Mouse (Mus musculus) kidney, postnatal 0 days (tissue): ENCODE results near the gene Bag1. TPM values are rescaled to one million over a fixed set of nuclear protein-coding genes. Genes with fewer than 3 reads are reported as not detected.
"Not testable (repeated sequence)": the region's sequence is repeated elsewhere in the genome, so short reads cannot be mapped to it uniquely, and the experiment has no call there.

Source experiments
- ATAC-seq: fragments of 200-750 bp; cut with Nextera tagmentation; replicated peaks from 2 replicates; pipeline ENCODE4 v1.8.0; 2017; ENCODE audit warnings: low read depth, moderate number of reproducible peaks, moderate TSS enrichment, moderate library complexity; ENCODE audit not compliant: low FRiP score
- DNase-seq: peaks from one replicate; pipeline ENCODE4 v3.0.0-alpha.2; 2016; ENCODE audit warnings: low spot score
- H3K27ac ChIP-seq: fragments of 300-500 bp; sonication (generic); 2 replicates; pipeline ENCODE4 v1.5.1; 2014; ENCODE audit warnings: mild to moderate bottlenecking
- H3K27me3 ChIP-seq: fragments of 300-500 bp; sonication (generic); 2 replicates; pipeline ENCODE4 v1.6.1; 2014; ENCODE audit warnings: low read length, mixed read lengths; ENCODE audit not compliant: insufficient read depth
- H3K36me3 ChIP-seq: fragments of 300-500 bp; sonication (generic); 2 replicates; pipeline ENCODE4 v1.6.1; 2014; ENCODE audit warnings: low read length, mixed read lengths; ENCODE audit not compliant: insufficient read depth
- H3K4me1 ChIP-seq: fragments of 300-500 bp; sonication (generic); replicated peaks from 2 replicates; pipeline ENCODE4 v1.6.1; 2014; ENCODE audit warnings: antibody characterized with exemption, low read length, mixed read lengths; ENCODE audit not compliant: insufficient read depth
- H3K4me2 ChIP-seq: fragments of 300-500 bp; sonication (generic); 2 replicates; pipeline ENCODE4 v1.6.1; 2014; ENCODE audit warnings: mild to moderate bottlenecking, low read length, moderate library complexity, mixed read lengths
- H3K4me3 ChIP-seq: fragments of 300-500 bp; sonication (generic); replicated peaks from 2 replicates; pipeline ENCODE4 v1.5.1; 2014; ENCODE audit warnings: low read depth, low read length
- H3K9ac ChIP-seq: fragments of 300-500 bp; sonication (generic); 2 replicates; pipeline ENCODE4 v1.6.1; 2014; ENCODE audit warnings: low read depth, low read length
- H3K9me3 ChIP-seq: fragments of 300-500 bp; sonication (generic); replicated peaks from 2 replicates; pipeline ENCODE4 v1.6.1; 2016; ENCODE audit warnings: low read length, inconsistent platforms, mixed read lengths
- CTCF ChIP-seq: IDR thresholded peaks from 2 replicates; pipeline ENCODE4 v1.5.1; 2016; ENCODE audit warnings: antibody characterized with exemption, low read depth, mild to moderate bottlenecking, moderate library complexity
- WGBS: fragments of 180-500 bp; shearing (Covaris S2); extraction: QIAGEN DNeasy Blood & Tissue Kit; methylation state at CpG from one replicate; pipeline ENCODE4 v1.1.7; 2014; 5-methylcytosine and 5-hydroxymethylcytosine counted together
- polyA plus RNA-seq: library from polyadenylated mRNA; unstranded; fragments of >200 nt; fragmentation: Nextera tagmentation; extraction: Ambion mirVana; gene quantifications from 2 replicates; pipeline ENCODE4 v1.2.1, GENCODE M21; 2015

Bag1 gene
- polyA plus RNA-seq, 1 experiment from 2014 or later: 295 TPM

DNA sequence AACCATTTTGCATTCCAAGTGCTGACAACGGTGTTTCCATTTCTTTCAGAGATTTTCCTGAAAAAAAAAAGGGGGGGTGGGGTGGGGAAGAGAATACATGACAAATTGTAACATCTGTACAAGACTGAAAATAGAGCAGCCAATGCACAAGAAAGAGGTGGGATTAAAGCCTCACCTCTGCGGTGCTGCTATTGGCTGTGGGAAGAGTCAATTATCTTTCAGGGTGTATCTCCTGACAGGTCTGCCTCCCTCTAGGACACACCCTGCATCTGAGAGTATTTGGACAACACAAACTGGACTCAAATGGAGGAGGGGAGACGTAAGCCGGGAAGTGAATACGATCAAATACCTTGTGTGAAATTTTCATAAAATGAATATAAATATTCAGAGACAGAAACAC, 4.4 kb downstream of the Bag1 start:
- Histone ChIP-seq H3K4me2 (no peak overlapping the region), H3K9me3 (no peaks in the 10 kb centered on the region), H3K27ac (no peak overlapping the region), H3K4me1 (peaks cover 6% of the 10 kb centered on the region; the same call in 1 of the 2 replicates), H3K36me3 (peaks cover 56% of the 10 kb centered on the region), H3K27me3 (no peaks in the 10 kb centered on the region), H3K4me3 (no peak overlapping the region), H3K9ac (no peak overlapping the region)
- no peak for TF ChIP-seq CTCF
- WGBS: 96% methylated on average over 5 of the region's 5 CpGs
- no peak for DNase-seq
- no peak for ATAC-seq

DNA sequence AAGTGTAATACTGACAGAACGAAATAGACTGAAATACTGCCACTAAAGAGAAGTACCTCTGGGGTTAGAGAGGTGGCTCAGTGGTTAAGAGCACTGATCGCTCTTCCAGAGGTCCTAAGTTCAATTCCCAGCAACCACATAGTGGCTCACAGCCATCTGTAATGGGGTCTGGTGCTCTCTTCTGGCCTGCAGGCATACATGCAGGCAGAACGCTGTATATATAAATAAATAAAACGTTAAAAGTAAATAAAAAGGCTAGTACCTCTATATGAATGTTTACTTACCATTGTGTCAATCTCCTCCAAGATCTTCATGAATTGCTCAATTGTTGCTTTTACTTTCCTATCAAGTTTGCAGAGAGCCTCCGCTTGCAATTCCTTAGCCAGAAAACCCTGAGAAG, 9.3 kb downstream of the Bag1 start:
- H3K27ac ChIP-seq: no peak overlapping the region

DNA sequence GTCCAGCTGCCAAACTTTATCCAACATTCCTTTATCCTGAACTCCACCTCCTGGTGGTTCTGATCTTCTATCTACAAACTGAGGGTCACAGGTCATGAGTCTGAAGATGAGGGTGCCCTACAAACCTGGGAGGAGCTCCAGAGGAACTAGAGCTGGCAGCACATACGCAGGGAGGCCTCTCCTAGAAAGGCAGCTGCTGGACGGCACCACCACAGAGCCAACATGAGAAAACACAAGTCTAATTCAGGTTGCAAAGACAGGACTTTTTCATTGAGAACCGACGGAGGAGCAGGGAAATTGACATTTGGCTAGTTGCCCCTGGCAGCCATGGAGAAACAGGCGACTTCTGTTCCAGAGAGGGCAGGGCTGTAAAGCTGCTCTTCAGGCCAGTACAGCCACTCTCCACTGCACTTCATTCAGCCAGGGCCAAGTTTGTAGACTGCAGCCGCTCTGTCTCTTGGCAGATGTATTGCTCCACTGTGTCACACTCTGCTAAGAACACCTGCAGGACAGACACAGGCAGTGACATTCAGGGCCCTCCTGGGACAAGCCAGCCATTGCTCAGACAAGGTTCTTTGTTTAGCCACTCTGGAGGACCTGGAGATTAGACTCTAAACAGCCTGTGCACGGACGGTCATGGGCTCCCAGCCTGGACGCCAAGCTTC, 11.8 kb downstream of the Bag1 start:
- WGBS: 77% methylated on average over 9 of the region's 9 CpGs
- no peaks in the 10 kb centered on the region for H3K4me1 ChIP-seq
- H3K27ac ChIP-seq: no peak overlapping the region
- no peak overlapping the region for H3K9ac ChIP-seq
- TF ChIP-seq CTCF: no peak
- no peaks in the 10 kb centered on the region for H3K9me3 ChIP-seq
- H3K4me2 ChIP-seq: no peak overlapping the region
- no peak for DNase-seq
- peaks cover 68% of the 10 kb centered on the region for H3K36me3 ChIP-seq
- no peaks in the 10 kb centered on the region for H3K27me3 ChIP-seq
- ATAC-seq: no peak
- H3K4me3 ChIP-seq: no peak overlapping the region

More for the DNA sequence above, 9.3 kb downstream of the Bag1 start:
- ATAC-seq: no peak
- Histone ChIP-seq H3K36me3 (peaks cover 74% of the 10 kb centered on the region), H3K4me2 (no peak overlapping the region), H3K4me1 (no peaks in the 10 kb centered on the region), H3K27me3 (no peaks in the 10 kb centered on the region), H3K9me3 (no peaks in the 10 kb centered on the region), H3K9ac (no peak overlapping the region), H3K4me3 (no peak overlapping the region)
- WGBS: 95% methylated on average over 5 of the region's 5 CpGs
- no peak for TF ChIP-seq CTCF
- DNase-seq: no peak

DNA sequence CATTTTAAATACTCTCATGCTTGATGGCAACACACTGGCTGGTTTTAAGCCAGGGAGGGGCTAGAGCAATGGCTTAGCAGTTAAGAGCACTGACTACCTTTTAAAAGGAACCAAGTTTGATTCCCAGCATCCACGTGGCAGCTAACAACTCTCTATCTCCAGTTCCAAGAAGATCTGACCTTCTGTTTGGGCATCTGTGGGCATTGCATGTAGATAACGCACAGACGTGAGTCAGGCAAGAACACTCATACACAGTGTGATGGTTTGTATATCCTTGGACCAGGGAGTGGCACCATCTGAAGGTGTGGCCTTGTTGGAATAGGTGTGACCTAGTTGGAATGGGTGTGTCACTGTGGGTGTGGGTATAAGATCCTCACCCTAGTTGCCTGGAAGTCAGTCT, 13.7 kb downstream of the Bag1 start:
- not testable (repeated sequence) for ATAC-seq, DNase-seq, H3K27ac ChIP-seq, H3K4me3 ChIP-seq, H3K27me3 ChIP-seq, H3K4me2 ChIP-seq, H3K9ac ChIP-seq, H3K9me3 ChIP-seq, H3K4me1 ChIP-seq
- H3K36me3 ChIP-seq: peaks cover 51% of the 10 kb centered on the region
- 94% methylated on average over 3 of the region's 3 CpGs for WGBS

DNA sequence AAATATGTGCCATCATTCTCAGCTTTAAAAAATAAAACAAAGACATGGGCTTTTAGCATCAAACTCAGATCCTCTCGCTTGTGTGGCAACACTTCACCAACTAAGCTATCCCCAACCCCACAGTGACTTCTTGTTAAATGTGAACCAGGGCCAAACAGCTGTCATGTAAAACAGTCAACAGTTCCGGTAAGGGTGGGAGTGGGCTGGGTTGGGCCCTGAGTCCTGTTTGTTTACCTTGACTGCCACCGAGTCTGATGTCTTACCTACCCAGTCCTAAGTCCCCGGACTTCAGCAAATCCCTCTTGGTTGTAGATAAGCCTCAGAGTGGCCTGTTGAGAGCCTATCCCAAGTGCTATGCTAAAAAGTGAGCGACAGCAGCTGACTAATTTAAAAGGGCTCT, 14.4 kb downstream of the Bag1 start:
- H3K4me3 ChIP-seq: no peak overlapping the region
- H3K36me3 ChIP-seq: peaks cover 44% of the 10 kb centered on the region
- ATAC-seq (no peak), DNase-seq (no peak)
- H3K9ac ChIP-seq: no peak overlapping the region
- H3K9me3 ChIP-seq: no peaks in the 10 kb centered on the region
- H3K4me2 ChIP-seq: no peak overlapping the region
- TF ChIP-seq CTCF: no peak
- no peak overlapping the region for H3K27ac ChIP-seq
- H3K4me1 ChIP-seq: 0 out of 2 replicates have a peak, but pooled peaks cover 3% of the 10 kb centered on the region
- 85% methylated on average over 5 of the region's 5 CpGs for WGBS
- no peaks in the 10 kb centered on the region for H3K27me3 ChIP-seq

DNA sequence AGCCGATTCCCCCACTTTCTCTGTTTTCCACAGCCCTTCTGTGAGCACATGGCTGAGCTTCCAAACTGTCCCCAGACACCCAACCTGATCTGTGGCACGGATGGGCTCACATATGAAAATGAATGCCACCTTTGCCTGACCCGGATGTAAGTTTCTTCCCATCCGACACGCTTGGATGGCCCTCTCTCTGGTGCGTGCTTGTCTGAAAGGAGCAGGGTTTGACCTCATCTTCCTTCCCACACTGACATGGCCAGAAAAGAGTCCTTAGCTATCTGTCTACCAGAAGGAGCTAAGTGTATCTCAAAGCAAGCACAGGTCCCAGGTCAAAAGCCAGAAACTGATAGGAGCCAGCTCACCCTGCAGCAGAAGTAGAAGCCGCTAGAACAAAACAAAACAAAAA, 19.0 kb downstream of the Bag1 start:
- H3K36me3 ChIP-seq: peaks cover 15% of the 10 kb centered on the region; the same call in 1 of the 2 replicates
- WGBS: 48% methylated on average over 7 of the region's 7 CpGs
- H3K27me3 ChIP-seq: no peaks in the 10 kb centered on the region
- TF ChIP-seq CTCF: no peak
- 0 out of 2 replicates have a peak, but pooled peaks cover 3% of the 10 kb centered on the region for H3K4me1 ChIP-seq
- no peaks in the 10 kb centered on the region for H3K9me3 ChIP-seq
- H3K9ac ChIP-seq: no peak overlapping the region
- ATAC-seq: no peak
- H3K4me3 ChIP-seq: no peak overlapping the region
- H3K27ac ChIP-seq: 0 out of 2 replicates have a peak overlapping the region, but pooled peaks have one; percentile 55
- DNase-seq: no peak
- H3K4me2 ChIP-seq: no peak overlapping the region
